Mouse (Mus musculus) liver, adult (tissue): ENCODE measurements around the gene Haus4.

Source experiments
- GATA4 ChIP-seq: IDR thresholded peaks from 2 replicates; pipeline ENCODE4 v1.6.1; 2014; ENCODE audit warnings: mild to moderate bottlenecking, low read length; ENCODE audit not compliant: insufficient replicate concordance

Haus4 gene

GRCm38 (mm10) chr14:54544703-54545102, 9.7 kb downstream of the Haus4 start:
- TF ChIP-seq GATA4: no peak

- TF ChIP-seq GATA4: no peak
Measured at GRCm38 (mm10) chr14:54540771-54541170, 13.6 kb downstream of the Haus4 start.

GRCm38 (mm10) chr14:54538580-54538979, 15.8 kb downstream of the Haus4 start:
- no peak for TF ChIP-seq GATA4

GRCm38 (mm10) chr14:54528446-54529111, 25.8 kb downstream of the Haus4 start:
- no peak for TF ChIP-seq GATA4

- TF ChIP-seq GATA4: no peak
Measured at GRCm38 (mm10) chr14:54528007-54528393, 26.4 kb downstream of the Haus4 start.

- TF ChIP-seq GATA4: no peak
Measured at GRCm38 (mm10) chr14:54527227-54528006, 27.0 kb downstream of the Haus4 start.

GRCm38 (mm10) chr14:54523600-54523999, 30.8 kb downstream of the Haus4 start:
- no peak for TF ChIP-seq GATA4

GRCm38 (mm10) chr14:54516710-54517310, 37.6 kb downstream of the Haus4 start:
- TF ChIP-seq GATA4: no peak

- TF ChIP-seq GATA4: no peak
Measured at GRCm38 (mm10) chr14:54509774-54510173, 44.6 kb downstream of the Haus4 start.

- no peak for TF ChIP-seq GATA4
Measured at GRCm38 (mm10) chr14:54503092-54503491, 51.3 kb downstream of the Haus4 start.

GRCm38 (mm10) chr14:54501365-54501764, 53.1 kb downstream of the Haus4 start:
- no peak for TF ChIP-seq GATA4

- no peak for TF ChIP-seq GATA4
Measured at GRCm38 (mm10) chr14:54499330-54499729, 55.1 kb downstream of the Haus4 start.

- no peak for TF ChIP-seq GATA4
Measured at GRCm38 (mm10) chr14:54496706-54497105, 57.7 kb downstream of the Haus4 start.

- no peak for TF ChIP-seq GATA4
Measured at GRCm38 (mm10) chr14:54494234-54494633, 60.2 kb downstream of the Haus4 start.

- TF ChIP-seq GATA4: no peak
Measured at GRCm38 (mm10) chr14:54493236-54493635, 61.2 kb downstream of the Haus4 start.

- no peak for TF ChIP-seq GATA4
Measured at GRCm38 (mm10) chr14:54492345-54493131, 61.9 kb downstream of the Haus4 start.
